Mouse (Mus musculus): ENCODE measurements at regions not wholly inside any gene's neighbourhood (a gene's known extent, or its start where the extent isn't known, plus 50 kb on each side); places are given as distances from the start of the nearest gene placed in this dataset.

DNA sequence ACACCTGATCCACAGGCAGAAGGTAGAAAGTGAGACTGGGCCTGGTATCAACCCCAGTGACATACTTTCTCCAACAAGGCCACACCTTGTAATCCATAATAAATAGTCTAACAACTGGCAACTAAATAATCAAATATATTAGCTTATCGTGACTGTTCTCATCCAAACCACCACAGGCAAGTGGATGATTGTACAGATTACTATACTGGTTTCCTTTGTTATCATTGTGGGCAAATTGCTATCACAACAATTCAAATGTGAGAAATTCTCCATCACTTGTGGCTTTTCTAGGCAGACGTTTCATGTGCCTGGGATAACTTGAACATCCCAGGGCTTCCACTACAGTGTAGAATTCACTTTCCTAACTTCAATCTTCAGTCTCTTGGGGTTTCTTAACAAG lies 112.6 kb upstream of the Max start:
- TF ChIP-seq CTCF (IDR thresholded peaks at IDR 0.05; ENCODE audit: extremely low read depth, insufficient read length, insufficient replicate concordance, low read depth, low read length) (no peak), POLR2A (IDR thresholded peaks at IDR 0.05; ENCODE audit: low read depth, low read length) (no peak)

Data from small intestine, adult 2 months (tissue).